Mouse (Mus musculus): ENCODE data around the gene Wdfy2. TPM values are rescaled to one million over a fixed set of nuclear protein-coding genes. Genes with fewer than 3 reads are reported as not detected.

Gene Wdfy2
- polyA plus RNA-seq, 1 experiment from 2014 or later: 16.9 TPM

DNA sequence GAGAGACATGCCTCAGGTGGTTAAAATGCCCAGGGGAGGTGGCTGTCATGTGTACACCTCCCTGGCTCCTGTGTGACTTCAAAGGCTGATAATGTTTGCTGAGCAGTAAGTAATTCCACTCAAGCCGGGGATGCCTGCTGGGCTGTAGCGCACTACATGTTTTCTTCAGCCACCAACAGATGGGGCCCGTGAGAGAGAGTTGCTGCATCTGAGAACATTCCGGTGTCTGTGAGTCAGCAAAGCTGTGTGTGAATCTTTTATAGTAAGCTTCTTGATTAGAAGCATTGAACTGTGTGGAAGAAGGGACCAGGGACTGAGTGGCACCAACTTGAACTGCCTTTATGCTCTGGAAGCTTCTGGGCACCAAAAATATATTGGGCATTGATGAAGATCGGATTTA lies 42.0 kb downstream of the Wdfy2 start:
- H3K4me2 ChIP-seq (ENCODE audit: low read depth): no peak overlapping the region
- no peaks in the 10 kb centered on the region for H3K9me3 ChIP-seq (ENCODE audit: control insufficient read depth, low read length)
- WGBS: 15% methylated on average over 5 of the region's 5 CpGs
- H3K27ac ChIP-seq (ENCODE audit: low read depth, low read length): no peak overlapping the region
- no peaks in the 10 kb centered on the region for H3K36me3 ChIP-seq (ENCODE audit: control insufficient read depth, insufficient read depth, low read length)
- H3K9ac ChIP-seq (ENCODE audit: low read length): no peak overlapping the region
- H3K27me3 ChIP-seq (ENCODE audit: control insufficient read depth, insufficient read depth, low read length): no peaks in the 10 kb centered on the region
- H3K4me3 ChIP-seq (ENCODE audit: low read depth, low read length): no peak overlapping the region
- ATAC-seq (ENCODE audit: insufficient read depth, low FRiP score, low TSS enrichment) (peak; percentile 53; the same call in 1 of the 2 replicates), DNase-seq (ENCODE audit: low spot score) (peak; percentile 78)
- peaks cover 6% of the 10 kb centered on the region for H3K4me1 ChIP-seq (ENCODE audit: control insufficient read depth, insufficient read depth, low read length)

DNA sequence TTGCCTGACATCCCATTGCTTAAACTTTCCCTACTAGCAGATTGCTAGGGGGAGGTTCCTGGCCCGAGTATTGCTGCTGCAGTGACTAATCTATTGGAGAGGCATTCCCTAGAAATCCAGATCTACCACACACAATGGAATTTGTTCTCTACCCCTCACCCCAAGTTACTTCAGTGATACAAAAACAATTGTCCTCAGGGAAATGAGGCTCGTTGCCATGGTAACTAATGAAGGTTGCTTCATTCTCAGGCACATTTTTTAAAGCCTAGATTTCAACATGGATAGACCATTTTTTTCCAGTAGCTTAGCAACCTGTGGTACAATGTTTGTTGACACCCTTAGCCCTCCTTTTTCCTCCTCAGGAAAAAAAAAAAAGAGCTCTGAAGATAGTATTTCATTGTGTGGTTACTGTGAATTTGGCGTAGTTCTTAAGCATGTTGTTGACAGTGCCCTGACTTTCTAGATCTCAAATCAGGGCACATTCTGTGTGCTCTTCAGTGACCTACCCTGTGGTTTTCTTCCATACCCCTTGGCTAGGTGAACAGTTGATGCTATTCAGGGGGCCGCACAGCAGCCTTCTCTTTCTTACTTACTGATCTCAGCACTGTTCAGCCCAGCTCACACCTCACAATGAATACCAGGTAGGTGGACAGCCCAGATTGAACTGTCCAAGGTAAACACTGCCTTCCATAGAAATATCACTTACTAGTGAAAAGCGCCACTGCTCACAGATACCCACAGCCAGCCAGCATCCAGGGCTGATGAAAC lies 42.8 kb downstream of the Wdfy2 start:
- Histone ChIP-seq H3K4me3 (ENCODE audit: low read depth, low read length) (no peak overlapping the region), H3K4me2 (ENCODE audit: low read depth) (no peak overlapping the region)
- DNase-seq (ENCODE audit: low spot score): peak; percentile 68

DNA sequence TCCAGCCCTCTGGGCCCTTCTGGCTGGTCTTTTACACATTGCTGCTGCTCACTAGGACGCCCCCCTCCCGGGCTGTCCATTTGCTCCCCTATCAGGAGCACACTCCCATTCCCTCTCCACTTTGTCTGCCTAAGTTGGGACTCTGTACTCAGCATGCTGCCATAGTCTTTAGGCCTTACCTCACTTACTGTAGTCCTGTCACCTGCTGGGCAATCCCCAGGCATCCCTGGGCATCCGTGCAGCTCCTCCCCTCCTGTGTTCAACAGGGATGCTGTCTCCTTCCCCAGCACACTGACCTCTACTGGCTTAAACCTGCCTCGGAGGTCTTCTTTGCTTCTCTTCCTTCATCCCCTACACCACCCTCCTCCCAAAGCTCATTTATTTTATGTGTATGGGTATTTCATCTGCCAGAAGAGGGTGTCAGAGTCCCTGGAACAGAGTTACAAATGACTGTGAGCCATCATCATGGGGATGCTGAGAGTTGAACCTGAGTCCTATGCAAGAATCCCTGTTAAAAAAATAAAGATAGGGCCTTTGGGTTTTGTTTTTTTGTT lies 44.7 kb downstream of the Wdfy2 start:
- Histone ChIP-seq H3K27ac (ENCODE audit: low read depth, low read length) (no peak overlapping the region), H3K4me3 (ENCODE audit: low read depth, low read length) (no peak overlapping the region), H3K9me3 (ENCODE audit: control insufficient read depth, low read length) (no peaks in the 10 kb centered on the region), H3K36me3 (ENCODE audit: control insufficient read depth, insufficient read depth, low read length) (no peaks in the 10 kb centered on the region), H3K27me3 (ENCODE audit: control insufficient read depth, insufficient read depth, low read length) (no peaks in the 10 kb centered on the region), H3K9ac (ENCODE audit: low read length) (no peak overlapping the region), H3K4me2 (ENCODE audit: low read depth) (no peak overlapping the region), H3K4me1 (ENCODE audit: control insufficient read depth, insufficient read depth, low read length) (peaks cover 6% of the 10 kb centered on the region)
- ATAC-seq (ENCODE audit: insufficient read depth, low FRiP score, low TSS enrichment) (no peak), DNase-seq (ENCODE audit: low spot score) (no peak)
- 30% methylated on average over 4 of the region's 4 CpGs for WGBS

More for the DNA sequence above, 42.8 kb downstream of the Wdfy2 start:
- WGBS: 49% methylated on average over 5 of the region's 5 CpGs
- no peaks in the 10 kb centered on the region for H3K27me3 ChIP-seq (ENCODE audit: control insufficient read depth, insufficient read depth, low read length)
- H3K36me3 ChIP-seq (ENCODE audit: control insufficient read depth, insufficient read depth, low read length): no peaks in the 10 kb centered on the region
- no peaks in the 10 kb centered on the region for H3K9me3 ChIP-seq (ENCODE audit: control insufficient read depth, low read length)
- H3K4me1 ChIP-seq (ENCODE audit: control insufficient read depth, insufficient read depth, low read length): peaks cover 6% of the 10 kb centered on the region
- ATAC-seq (ENCODE audit: insufficient read depth, low FRiP score, low TSS enrichment): peak; percentile 65
- no peak overlapping the region; the same call in 1 of the 2 replicates for H3K9ac ChIP-seq (ENCODE audit: low read length)
- peak overlapping the region; percentile 35; the same call in 1 of the 2 replicates for H3K27ac ChIP-seq (ENCODE audit: low read depth, low read length)

DNA sequence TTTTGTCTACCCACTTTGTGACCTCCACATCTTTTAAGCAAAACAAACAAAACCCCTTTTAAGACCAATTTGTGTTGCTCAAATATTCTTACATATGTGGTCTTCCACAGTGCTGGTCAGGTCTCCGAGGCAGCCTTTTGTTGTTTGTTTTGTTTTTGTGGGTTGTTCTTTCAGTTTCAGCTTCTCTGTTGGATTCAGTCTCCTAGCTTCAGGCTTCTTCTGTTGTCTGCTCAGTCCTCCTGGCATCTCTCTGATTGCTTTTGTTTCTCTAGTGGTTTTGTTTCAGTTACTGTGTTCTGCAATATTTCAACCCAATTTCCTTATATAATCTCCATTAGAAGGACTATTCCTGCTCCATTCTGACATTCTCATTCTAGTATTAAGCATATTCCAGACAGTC lies 46.1 kb downstream of the Wdfy2 start:
- Histone ChIP-seq H3K9ac (ENCODE audit: low read length) (no peak overlapping the region), H3K36me3 (ENCODE audit: control insufficient read depth, insufficient read depth, low read length) (no peaks in the 10 kb centered on the region), H3K27me3 (ENCODE audit: control insufficient read depth, insufficient read depth, low read length) (no peaks in the 10 kb centered on the region), H3K9me3 (ENCODE audit: control insufficient read depth, low read length) (no peaks in the 10 kb centered on the region), H3K4me3 (ENCODE audit: low read depth, low read length) (no peak overlapping the region), H3K4me1 (ENCODE audit: control insufficient read depth, insufficient read depth, low read length) (peaks cover 6% of the 10 kb centered on the region), H3K4me2 (ENCODE audit: low read depth) (no peak overlapping the region), H3K27ac (ENCODE audit: low read depth, low read length) (no peak overlapping the region)
- no peak for ATAC-seq (ENCODE audit: insufficient read depth, low FRiP score, low TSS enrichment)
- DNase-seq (ENCODE audit: low spot score): no peak
- 56% methylated on average over 1 of the region's 1 CpGs for WGBS

DNA sequence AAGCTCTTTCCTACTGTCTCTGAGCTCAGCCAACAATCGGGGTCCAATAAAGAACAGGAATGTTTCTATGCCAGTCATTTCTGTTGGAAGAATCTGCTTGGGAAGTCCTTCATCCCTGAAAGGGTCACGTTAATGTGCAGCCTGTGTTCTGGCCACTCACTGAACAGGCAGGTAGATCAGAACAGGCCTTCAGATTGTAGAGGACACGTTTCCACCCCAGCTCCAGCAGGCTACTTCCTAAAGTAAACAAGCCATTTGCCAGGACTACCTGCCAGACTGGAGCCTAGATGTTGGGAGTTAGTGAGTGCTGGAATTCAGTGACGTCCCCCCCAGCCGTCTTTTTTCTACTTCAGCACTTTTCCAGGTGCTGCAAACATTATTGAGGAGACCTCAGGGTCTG lies 46.7 kb downstream of the Wdfy2 start:
- ATAC-seq (ENCODE audit: insufficient read depth, low FRiP score, low TSS enrichment): no peak
- Histone ChIP-seq H3K4me2 (ENCODE audit: low read depth) (no peak overlapping the region), H3K27ac (ENCODE audit: low read depth, low read length) (no peak overlapping the region), H3K4me3 (ENCODE audit: low read depth, low read length) (no peak overlapping the region), H3K4me1 (ENCODE audit: control insufficient read depth, insufficient read depth, low read length) (peaks cover 6% of the 10 kb centered on the region), H3K27me3 (ENCODE audit: control insufficient read depth, insufficient read depth, low read length) (no peaks in the 10 kb centered on the region), H3K9ac (ENCODE audit: low read length) (no peak overlapping the region), H3K36me3 (ENCODE audit: control insufficient read depth, insufficient read depth, low read length) (no peaks in the 10 kb centered on the region), H3K9me3 (ENCODE audit: control insufficient read depth, low read length) (no peaks in the 10 kb centered on the region)
- 51% methylated on average over 5 of the region's 5 CpGs for WGBS
- no peak for DNase-seq (ENCODE audit: low spot score)

DNA sequence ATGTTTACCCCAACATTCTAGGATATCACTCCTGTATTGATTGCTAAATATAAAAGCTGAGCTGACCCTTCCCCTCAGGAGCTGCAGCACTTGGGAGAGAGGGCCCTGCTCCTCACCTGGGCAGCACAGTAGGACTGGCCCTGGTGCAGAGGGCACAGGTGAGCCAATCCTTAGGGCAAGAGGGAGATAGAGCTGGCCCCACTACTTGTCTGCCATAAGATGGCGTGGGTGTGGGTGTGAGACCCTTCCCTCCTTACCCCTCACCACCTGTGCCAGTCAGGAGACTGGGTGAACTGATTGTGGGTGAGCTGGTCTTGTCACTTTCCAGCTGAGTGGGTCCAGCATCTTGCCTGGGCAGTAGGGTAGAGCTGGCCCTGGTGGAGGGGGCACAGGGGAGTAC lies 47.2 kb downstream of the Wdfy2 start:
- Histone ChIP-seq H3K36me3 (ENCODE audit: control insufficient read depth, insufficient read depth, low read length) (no peaks in the 10 kb centered on the region), H3K27ac (ENCODE audit: low read depth, low read length) (no peak overlapping the region), H3K4me2 (ENCODE audit: low read depth) (no peak overlapping the region), H3K9ac (ENCODE audit: low read length) (no peak overlapping the region), H3K27me3 (ENCODE audit: control insufficient read depth, insufficient read depth, low read length) (no peaks in the 10 kb centered on the region), H3K4me3 (ENCODE audit: low read depth, low read length) (no peak overlapping the region), H3K4me1 (ENCODE audit: control insufficient read depth, insufficient read depth, low read length) (peaks cover 4% of the 10 kb centered on the region), H3K9me3 (ENCODE audit: control insufficient read depth, low read length) (no peaks in the 10 kb centered on the region)
- 67% methylated on average over 1 of the region's 1 CpGs for WGBS
- ATAC-seq (ENCODE audit: insufficient read depth, low FRiP score, low TSS enrichment) (no peak), DNase-seq (ENCODE audit: low spot score) (no peak)

DNA sequence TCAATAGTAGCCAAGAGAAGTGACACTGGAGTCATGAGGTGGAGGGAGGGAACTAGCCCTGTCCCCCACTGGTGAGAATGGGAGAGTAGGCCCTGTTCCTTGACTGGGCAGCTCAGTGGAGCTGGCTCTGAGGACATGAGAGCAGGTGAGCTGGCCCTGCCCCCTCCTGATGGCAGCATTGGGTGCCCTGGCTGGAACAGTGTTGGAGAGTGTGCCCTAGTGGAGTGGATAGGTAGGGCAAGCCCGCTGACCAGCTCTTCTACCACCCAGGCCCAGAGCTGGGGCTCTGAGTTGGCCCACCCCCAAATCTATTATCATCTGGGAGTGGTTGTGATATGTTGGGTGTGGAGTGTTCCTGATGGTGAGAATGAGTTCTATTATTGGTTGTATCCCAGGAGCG lies 47.7 kb downstream of the Wdfy2 start:
- no peak overlapping the region for H3K9ac ChIP-seq (ENCODE audit: low read length)
- peaks cover 4% of the 10 kb centered on the region; the same call in 1 of the 2 replicates for H3K4me1 ChIP-seq (ENCODE audit: control insufficient read depth, insufficient read depth, low read length)
- no peaks in the 10 kb centered on the region for H3K36me3 ChIP-seq (ENCODE audit: control insufficient read depth, insufficient read depth, low read length)
- no peak overlapping the region for H3K4me3 ChIP-seq (ENCODE audit: low read depth, low read length)
- no peak overlapping the region for H3K27ac ChIP-seq (ENCODE audit: low read depth, low read length)
- WGBS: 92% methylated on average over 2 of the region's 2 CpGs
- no peaks in the 10 kb centered on the region for H3K9me3 ChIP-seq (ENCODE audit: control insufficient read depth, low read length)
- ATAC-seq (ENCODE audit: insufficient read depth, low FRiP score, low TSS enrichment) (no peak), DNase-seq (ENCODE audit: low spot score) (no peak)
- no peak overlapping the region for H3K4me2 ChIP-seq (ENCODE audit: low read depth)
- no peaks in the 10 kb centered on the region for H3K27me3 ChIP-seq (ENCODE audit: control insufficient read depth, insufficient read depth, low read length)

DNA sequence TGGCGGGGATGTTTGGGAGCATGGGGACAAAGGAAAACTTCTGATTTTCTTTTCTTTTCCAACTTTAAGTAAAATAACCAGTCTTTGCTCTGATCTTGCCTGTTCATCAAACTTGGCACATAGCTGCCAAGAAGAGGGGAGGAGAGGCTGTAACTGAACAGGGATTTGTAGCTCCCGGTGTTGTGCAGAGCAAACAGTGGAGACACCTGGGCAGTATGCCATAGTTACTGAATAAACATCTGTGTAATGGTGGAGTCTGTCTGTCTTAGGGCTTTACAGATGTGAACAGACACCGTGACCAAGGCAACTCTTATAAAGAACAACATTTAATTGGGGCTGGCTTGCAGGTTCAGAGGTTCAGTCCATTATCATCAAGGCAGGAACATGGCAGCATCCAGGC lies 53.9 kb downstream of the Wdfy2 start:
- no peaks in the 10 kb centered on the region for H3K9me3 ChIP-seq (ENCODE audit: control insufficient read depth, low read length)
- peaks cover 6% of the 10 kb centered on the region; the same call in 1 of the 2 replicates for H3K4me1 ChIP-seq (ENCODE audit: control insufficient read depth, insufficient read depth, low read length)
- H3K9ac ChIP-seq (ENCODE audit: low read length): no peak overlapping the region
- ATAC-seq (ENCODE audit: insufficient read depth, low FRiP score, low TSS enrichment) (no peak), DNase-seq (ENCODE audit: low spot score) (no peak)
- no peaks in the 10 kb centered on the region for H3K36me3 ChIP-seq (ENCODE audit: control insufficient read depth, insufficient read depth, low read length)
- H3K27me3 ChIP-seq (ENCODE audit: control insufficient read depth, insufficient read depth, low read length): no peaks in the 10 kb centered on the region
- H3K27ac ChIP-seq (ENCODE audit: low read depth, low read length): no peak overlapping the region
- H3K4me2 ChIP-seq (ENCODE audit: low read depth): no peak overlapping the region
- no peak overlapping the region for H3K4me3 ChIP-seq (ENCODE audit: low read depth, low read length)
- WGBS: 92% methylated on average over 3 of the region's 3 CpGs
